Mouse (Mus musculus) left cerebral cortex, postnatal 10 days (tissue): ENCODE measurements around the gene Pcgf3. TPM values are rescaled to one million over a fixed set of nuclear protein-coding genes. Genes with fewer than 3 reads are reported as not detected.
"Not testable (repeated sequence)": the region's sequence is repeated elsewhere in the genome, so short reads cannot be mapped to it uniquely, and the experiment has no call there.

Experiments
- DNase-seq, 2 experiments: peaks; one replicate each; pipeline ENCODE4 v3.0.0; 2021 to 2022; ENCODE audit warnings: low spot score in 2 of 2, mixed read lengths in 1 of 2; ENCODE audit errors: extremely low spot score in 1 of 2
- intact Hi-C: fragments of 180-260 bp; cut with DNase I; formaldehyde crosslinking; loops from one replicate; pipeline ENCODE4 v1.15.1; 2025
- total RNA-seq, 2 experiments: library from RNA; stranded (reverse); gene quantifications; 2 replicates each; pipeline ENCODE4 v1.2.3; 2021

Gene Pcgf3
- total RNA-seq, 2 experiments from 2014 or later = 61.4 to 67.5 TPM

DNA sequence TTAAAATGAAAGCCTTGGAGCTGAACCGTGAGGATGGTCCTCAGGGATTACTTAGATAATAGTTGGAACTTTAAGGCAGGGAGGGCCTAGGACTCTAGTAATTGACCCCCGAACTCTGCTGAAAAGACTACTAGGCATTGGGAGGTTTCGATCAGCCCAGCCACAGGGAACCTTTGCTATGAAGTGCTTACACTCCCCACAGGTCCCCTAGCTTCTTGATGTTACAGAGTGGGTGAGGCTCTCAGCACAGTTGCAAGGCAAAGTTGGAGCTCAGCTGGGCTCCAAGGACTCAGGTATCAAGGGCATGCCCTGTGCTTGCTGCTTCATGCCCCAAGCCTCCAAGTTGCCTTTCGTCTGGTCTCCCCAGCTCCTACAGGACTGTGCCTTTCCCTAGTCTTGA lies 1.4 kb downstream of the Pcgf3 start:
- no peak for DNase-seq
- intact Hi-C loops = loop anchor here (5.0 kb wide), 1 partner anchor 95 kb away; the partner anchor contains the start of gene Gm42517

DNA sequence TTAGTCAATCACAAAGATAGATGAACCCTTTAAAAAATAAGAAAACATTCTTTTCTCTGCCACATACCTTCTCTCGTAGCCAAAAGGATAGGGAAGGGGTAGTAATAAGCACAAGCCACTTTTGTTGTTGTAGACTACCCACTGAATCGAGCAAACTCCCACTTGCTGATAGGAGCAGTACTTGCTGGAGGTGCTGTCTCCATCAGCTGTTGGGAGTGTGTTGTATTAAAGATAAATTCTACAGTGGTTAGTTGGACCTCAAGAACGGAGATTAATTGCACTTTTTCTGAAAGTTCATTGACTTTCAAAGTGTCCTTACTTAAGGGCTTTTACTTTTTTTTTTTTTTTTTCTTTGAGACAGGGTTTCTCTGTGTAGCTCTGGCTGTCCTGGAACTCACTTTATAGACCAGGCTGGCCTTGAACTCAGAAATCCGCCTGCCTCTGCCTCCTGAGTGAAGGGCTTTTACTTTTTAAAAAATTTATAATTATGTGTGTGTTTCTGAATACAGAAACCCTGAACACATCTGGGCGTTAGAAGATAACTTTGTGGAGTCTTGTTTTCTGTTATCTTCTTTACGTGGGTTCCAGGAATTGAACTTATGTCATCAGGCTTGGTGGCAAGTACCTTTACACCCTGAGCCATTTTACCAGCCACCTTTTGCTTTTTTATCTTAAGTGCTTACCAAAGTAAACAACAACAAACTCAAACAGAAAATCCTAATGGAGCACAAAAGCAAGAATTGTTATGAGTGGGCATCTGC lies 4.3 kb downstream of the Pcgf3 start:
- intact Hi-C loops = no loop called here

DNA sequence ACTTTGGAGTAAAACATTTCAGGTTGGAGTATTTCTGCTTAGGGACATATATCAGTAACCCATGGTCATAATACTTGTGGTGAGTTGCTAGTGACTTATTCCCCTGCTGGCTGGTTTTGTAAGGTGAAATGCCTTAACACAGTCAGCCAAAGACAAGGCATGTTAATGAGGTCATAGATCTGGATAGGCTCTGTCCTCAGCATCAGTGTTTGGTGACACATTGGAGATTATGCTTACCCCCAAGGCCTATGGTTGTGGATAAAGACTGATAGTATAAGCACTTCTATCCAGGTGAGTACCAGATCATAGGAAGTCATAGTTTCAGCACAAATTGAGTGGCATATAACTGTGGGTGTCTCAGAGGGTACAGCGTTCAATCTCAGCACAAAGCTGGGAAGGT lies 5.6 kb downstream of the Pcgf3 start:
- DNase-seq = no peak
- intact Hi-C loops = no loop called here

More for the DNA sequence above, 4.3 kb downstream of the Pcgf3 start:
- no peak for DNase-seq

DNA sequence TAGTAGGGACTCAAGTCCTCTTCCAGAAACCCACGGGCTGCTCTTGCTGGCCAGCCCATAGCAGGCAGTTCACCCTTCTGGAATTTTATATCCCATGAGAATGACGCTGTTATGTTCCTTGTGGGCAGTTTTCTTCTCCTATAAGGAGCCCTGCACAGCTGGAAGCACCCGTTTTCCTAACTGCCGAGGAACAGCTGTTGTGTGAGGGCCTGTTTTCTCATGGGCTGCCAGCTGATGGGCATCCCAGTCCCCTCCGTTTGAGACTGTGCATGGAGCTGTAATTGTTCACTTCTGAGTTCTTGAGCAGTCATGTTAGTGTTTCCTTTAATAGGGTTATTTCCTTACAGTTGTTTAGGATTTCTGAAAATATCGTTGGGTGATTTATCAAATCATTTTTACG lies 8.6 kb downstream of the Pcgf3 start:
- intact Hi-C loops = no loop called here
- no peak for DNase-seq

DNA sequence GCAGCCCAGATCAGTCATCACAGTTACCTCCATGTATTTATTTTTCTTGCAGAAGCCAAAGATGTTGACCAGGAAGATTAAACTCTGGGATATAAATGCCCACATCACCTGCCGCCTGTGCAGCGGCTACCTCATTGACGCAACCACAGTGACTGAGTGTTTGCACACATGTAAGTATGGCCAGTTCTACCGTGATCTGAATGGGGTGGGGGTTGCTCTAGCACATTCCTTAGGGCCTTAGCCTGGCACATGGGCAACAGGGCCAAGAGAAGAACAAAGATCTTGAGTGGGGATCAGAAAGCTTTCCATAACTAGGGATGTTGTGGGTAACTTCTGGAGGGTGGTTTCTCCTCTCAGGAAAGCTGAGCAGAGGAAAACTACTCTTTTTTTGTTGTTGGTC lies 12.7 kb downstream of the Pcgf3 start:
- intact Hi-C loops = no loop called here
- DNase-seq = no peak

DNA sequence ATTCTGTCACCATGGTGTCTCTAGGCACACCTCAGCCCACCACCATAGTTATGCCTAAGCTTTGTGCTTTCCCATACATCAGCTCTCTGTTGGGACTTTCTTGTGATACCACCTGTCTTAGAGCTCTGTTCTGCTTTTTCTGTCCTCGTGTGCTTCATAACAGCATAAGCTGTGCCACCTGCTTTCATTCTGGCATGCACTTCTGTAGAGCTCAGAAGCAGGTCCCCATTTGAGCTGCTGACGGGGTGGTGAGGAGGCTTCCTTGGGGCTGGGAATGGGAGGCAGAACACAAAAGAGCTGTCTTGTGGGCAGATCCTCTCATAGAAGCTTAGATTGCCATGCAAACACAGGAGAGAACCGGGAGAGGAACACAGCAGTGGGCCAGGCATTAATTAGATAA lies 14.9 kb downstream of the Pcgf3 start:
- no peak for DNase-seq
- intact Hi-C loops = no loop called here

DNA sequence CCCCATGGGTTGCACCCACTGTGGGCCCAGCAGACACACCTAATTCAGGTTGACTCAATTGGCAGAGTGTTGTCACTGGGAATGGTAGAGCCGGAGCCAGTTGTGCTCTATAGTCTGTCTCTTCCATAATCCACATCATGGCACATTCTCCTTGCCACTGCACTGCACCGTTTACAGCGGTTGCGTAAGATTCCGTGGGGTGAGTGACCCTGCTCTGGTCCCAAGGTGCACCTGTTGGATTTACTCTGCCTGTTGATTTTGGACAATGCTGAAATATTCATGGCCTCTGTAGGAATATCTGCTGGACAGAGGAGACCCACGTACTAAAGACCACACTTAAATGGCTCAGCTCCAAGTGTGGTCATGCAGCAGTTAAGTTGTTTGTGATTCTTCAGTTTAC lies 22.0 kb downstream of the Pcgf3 start:
- no peak for DNase-seq
- intact Hi-C loops = no loop called here

DNA sequence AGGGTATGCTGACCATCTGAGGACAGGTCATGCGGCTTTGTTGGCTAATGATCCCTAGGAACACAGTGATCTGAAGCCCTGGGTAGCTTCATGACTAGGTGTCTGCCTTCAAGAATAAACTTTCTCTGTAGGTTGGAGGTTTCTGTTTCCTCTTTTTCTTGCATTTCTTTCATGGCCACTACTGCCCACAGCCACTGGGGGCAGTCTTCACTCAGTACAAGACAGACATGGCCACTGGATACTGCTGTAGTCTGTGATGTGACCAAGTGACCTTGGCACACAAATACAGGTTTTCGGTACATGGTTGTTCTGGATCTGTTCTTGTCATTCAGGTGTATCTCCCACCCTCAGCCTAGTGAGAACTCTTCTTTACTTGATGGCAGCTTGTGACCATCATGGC lies 24.2 kb downstream of the Pcgf3 start:
- peak in 1 of 2 experiments; percentile 26 for DNase-seq

DNA sequence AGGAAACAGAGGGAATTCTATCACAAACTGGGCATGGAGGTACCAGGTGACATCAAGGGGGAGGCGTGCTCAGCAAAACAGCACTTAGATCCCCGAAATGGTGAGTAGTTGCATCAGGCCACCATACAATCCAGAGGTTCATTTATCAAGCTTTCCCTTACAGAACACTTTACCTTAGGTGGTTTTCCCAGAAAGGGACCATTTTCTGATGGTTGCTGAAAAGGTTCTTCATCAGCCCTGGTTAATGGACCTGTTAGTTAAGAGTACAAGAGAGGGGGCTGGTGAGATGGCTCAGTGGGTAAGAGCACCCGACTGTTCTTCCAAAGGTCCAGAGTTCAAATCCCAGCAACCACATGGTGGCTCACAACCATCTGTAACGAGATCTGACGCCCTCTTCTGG lies 25.1 kb downstream of the Pcgf3 start:
- DNase-seq, intact Hi-C loops: not testable (repeated sequence)

More for the DNA sequence above, 24.2 kb downstream of the Pcgf3 start:
- intact Hi-C loops = no loop called here

DNA sequence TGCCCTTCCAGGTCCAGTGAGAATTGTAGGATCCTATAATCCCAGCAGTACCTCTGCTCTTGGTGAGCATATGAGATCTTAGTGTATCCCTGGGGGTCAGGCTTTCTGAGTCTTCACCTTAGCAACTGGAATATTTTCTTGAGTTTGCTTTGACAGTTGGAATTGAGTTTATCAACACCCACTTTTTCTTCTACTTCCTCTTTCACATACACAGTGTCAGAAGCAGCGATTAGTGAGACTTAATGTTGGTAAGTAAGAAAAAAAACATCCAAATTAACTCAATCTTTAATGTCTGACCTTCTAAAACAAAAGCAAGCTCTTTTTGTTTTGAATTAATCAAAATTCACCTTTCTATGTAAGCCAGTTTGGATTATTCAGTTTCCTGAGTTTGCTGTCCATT lies 40.5 kb downstream of the Pcgf3 start:
- DNase-seq = no peak
- intact Hi-C loops = no loop called here

DNA sequence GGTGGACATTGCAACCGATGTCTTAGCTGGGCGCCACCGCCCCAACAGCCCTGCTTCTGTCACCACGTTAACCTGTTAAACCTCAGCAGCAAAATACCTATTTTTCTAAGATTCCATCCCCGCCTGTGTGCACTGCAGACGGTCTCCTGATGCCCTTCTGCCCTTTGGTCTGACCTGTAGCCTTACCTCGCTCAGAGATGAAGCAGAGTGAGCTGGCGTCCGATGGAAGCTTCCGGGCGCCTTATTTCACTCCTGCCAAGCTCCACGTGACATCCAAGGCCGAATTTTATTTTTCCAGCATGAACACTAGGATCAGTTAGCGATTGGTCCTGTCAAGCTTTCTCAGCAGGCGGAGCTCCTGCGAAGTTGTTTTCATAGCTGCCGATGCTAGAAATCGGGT lies 41.3 kb downstream of the Pcgf3 start:
- intact Hi-C loops = no loop called here
- no peak for DNase-seq

DNA sequence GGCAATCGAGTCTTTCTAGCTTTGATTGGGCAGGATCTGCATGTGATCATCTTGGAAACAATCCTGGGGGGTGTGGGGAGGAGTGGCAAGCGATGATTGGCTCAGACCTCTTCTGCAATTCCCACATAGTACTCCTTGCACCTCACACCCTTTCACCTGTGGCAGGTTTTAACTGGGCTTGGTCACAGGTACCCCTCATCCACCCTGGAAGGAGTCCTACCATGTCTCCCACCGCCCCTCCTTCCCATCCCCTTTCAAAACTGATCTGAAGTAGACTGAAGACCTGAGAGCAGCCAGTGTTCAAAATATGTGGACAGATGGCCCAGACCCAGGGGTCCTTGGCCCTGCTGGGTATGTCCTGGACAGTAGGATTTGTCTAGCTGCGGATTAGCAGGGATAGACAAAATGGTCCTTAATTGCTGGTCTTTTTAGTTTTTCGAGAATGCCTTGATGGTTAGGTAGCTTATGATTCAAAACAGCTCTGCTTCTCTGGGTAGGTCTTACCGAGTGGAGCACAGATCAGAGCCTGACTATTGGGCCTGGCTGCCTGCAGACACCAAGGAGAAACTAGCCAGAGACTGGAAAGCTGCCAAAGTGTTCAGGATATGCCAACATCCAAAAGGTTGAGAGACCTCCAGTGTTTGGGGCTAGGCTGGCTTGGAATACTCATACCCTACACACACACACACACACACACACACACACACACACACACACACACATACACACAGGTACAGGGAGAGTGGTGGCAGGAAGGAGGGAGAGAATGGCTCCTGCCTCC lies 54.7 kb downstream of the Pcgf3 start:
- DNase-seq = no peak
- intact Hi-C loops = no loop called here

DNA sequence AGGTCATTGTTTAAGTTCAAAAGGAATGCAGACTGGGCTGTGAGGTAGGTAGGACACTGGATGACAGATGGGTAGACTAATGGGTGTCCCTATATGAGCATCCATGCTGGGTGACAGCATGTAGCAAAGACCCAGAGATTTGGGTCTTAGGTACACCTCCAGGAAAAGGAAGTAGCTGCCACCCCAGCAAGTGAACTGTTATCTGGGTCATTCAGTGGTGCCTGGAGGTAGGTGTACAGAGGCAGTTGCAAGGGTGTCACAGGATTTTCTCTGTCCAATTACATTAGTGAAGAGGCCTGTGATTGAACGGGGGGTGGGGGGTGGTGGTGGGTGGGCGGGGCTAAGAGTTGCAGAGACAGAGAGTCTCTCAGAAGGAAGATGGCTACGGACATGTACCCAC lies 55.6 kb downstream of the Pcgf3 start:
- intact Hi-C loops = no loop called here
- no peak for DNase-seq

DNA sequence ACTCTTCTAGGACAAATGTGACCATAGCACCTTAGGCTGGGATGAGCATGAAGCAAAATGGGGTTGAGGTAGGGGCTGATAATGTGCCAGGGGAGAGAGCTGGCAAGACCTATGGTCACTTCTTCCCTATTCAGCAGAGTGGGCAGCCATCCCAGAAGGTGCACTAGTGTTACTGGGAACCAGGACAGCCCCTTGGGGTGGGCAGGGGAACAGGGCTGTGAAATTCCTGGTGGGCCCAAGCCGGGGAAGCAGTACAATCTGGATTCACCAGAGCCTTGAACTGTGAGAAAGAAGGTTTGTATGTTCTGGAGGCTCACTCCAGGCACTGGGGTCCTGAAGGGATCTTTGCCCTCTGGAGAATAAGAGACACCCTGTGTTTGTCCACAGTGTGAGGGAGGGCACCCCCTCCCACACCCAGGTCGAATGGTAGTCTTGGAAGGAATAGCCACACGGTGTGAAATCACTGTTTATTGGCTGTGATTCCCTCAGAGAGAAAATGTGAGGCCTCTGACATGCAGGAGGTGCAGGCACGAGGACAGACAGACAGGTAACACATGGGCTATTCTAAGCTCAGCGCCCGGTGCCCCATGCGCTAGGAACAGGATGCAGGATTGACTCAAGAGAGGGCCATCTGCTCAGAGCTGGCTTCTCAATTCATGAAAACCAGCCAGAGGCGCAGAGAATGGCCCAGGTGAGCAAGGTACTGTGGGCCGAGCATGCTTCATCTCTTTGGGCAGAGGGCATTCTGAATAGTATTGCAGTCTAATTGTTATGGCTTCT lies 57.3 kb downstream of the Pcgf3 start:
- no peak for DNase-seq
- intact Hi-C loops = no loop called here

DNA sequence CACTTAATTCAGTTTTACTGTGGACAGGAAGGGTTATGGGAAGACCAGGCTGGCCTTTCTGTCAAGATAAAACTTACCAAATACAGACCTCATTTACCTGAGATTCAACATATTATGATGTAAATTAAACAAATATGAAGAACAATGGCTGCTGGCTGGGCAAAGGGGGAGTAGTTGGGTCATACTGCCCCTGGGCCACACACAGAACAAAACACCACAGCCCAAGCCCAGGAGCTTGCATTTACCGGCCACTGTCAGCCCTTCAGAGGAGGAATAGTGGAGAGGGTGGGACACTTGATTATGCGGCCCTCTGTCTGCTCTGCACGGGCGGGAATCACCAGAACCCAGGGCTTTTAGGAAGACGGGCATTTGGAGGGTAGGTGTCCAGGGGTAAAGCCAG lies 57.9 kb downstream of the Pcgf3 start:
- no peak for DNase-seq
- intact Hi-C loops = no loop called here

DNA sequence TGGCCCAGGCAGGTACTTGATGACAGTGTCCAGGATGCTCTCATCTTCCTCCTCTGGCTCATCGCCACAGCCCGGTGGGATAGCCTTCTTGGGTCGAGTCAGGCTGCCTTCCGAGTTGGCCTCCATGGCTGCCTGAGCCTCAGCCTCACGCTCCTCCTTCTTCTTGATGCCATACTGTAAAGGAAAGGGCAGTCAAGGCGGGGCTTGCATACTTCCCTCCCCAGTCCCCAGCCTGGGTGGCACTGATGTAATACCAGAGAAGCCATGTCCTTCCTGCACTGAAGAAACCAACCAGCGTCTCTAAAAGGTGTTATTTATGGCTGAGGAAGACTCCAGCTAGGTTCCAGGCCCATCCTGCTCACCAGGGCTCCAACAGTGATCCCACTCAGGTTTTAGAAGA lies 59.1 kb downstream of the Pcgf3 start:
- intact Hi-C loops = no loop called here
- no peak for DNase-seq

DNA sequence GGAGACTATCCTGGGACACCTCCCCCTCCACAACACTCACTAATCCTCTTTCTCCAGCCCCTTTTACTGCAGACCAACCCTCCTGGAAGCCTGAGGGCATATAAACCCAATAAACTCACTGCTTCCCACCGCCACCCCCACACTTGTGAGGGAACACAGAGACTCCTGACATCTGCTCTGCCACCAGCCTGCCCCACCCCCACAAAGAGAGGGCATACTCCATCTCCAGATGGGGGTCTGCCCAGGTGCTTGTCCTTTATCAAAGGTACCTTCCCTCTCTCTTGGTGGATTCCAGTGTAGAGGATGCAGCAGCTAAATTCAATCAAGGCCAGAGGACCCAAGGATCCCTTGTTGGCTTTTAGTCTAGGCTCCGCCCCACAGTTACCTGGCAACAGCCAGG lies 60.0 kb downstream of the Pcgf3 start:
- intact Hi-C loops = no loop called here
- no peak for DNase-seq

DNA sequence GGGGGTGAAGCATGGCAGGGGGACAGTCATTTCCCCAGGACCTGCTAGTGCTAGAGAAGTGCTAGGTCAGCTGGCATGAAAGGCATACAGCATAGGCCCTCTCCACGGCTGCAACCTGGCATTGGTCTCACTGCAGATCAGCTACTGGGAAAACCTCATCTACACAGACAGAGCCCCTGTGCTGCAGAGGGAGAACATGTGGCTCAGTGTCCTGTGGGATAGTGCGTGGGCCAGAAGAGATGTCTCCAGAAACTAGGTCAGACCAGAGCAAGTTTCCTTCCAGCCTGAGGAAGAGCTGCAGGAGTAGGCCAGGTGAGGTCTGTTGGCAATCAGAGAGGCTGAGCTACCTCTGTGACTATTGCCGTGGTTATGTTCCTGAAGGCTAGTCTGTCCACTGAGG lies 60.9 kb downstream of the Pcgf3 start:
- intact Hi-C loops = no loop called here
- no peak for DNase-seq

DNA sequence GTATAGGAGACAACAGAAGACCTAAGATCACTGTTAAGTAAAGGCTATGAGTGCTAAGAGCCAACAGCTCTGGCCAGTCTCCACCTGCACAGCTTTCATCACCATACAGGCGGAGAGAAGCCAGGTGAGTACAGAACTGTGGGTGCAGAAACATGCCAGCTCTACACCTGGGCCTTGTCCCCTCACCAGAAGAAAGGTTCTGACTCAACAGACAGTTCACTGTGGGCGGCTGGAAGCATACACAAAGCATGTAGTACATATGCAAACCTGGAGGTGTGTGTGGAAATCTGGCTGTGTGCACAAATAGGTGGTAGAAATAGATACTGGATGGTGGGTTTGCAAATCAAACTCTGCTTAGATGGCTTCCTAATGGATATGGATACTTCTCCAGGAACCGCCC lies 61.6 kb downstream of the Pcgf3 start:
- no peak for DNase-seq
- intact Hi-C loops = no loop called here

DNA sequence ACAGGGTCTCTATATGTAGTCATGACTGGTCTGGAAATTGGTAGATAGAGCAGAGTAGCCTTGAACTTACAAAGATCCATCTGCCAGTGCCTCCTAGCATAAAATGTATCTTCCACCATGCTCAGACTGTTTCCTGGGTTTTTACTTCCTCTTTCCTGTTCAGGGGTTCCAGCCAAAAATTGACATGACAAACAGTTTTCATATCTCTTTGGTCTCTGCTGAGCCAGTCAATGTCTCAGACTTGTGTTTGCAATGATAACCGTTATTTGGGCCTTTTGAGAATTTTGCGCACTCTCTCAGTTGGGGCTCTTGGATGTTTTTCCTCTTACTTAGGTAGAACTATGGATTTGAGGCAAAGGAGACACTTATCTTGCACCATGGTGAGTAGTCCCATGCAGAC lies 73.2 kb downstream of the Pcgf3 start:
- intact Hi-C loops = no loop called here
- DNase-seq = no peak
